Mouse (Mus musculus) layer of hippocampus, postnatal 36 days (tissue): Measurements from ENCODE around the gene Zfp276. TPM values are rescaled to one million over a fixed set of nuclear protein-coding genes. Genes with fewer than 3 reads are reported as not detected.
A peak's percentile ranks its signal among the peaks of the same experiment; 100 is the strongest.
"Not testable (repeated sequence)": the region's sequence is repeated elsewhere in the genome, so short reads cannot be mapped to it uniquely, and the experiment has no call there.

ENCODE experiments used
- DNase-seq, 2 experiments: peaks; one replicate each; pipeline ENCODE4 v3.0.0; 2022
- total RNA-seq, 2 experiments: library from RNA; stranded (reverse); gene quantifications; 2 replicates each; pipeline ENCODE4 v1.2.3; 2021

Gene Zfp276
- total RNA-seq, 2 experiments from 2014 or later = 24.3 to 26.6 TPM

DNA sequence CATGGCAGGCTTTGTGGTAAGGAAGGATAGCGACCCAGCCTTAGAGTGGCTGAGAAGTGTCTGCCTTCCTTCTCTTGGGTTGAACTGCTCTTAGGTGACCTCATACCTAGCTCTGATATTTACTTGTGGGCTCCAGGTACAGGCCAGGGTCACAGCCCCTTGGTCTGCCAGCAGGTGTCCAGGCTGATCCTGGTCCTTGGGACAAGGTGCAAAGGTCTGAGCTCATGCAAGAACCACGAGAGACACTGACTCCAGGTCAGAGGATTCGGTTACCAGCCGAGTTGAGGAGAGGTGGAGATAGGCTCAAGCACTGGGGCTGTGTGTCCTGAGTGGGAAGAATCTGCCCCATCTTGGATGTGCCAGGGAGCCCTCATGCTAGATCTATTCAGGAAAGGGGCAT is 9.6 kb upstream of the Zfp276 start:
- no peak for DNase-seq

DNA sequence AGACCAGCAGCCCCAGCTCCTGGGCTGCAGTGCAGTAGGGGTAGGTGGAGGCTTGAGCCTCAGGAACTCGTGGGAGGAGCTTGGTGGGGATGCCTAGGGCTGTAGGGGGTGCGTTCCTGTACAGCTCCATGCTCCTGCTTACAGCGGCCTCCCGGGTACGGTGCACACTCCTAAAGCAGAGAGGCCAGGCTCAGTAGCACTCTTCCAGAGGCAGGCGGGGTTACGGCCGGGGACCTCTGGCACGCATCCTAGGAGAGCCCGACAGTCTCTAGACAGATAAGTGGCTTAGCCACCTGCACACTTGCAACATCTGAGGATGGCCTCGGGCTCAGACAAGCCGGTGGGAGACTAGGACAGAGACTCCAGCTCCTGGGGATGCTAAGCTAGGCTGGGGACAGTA is 8.5 kb upstream of the Zfp276 start:
- DNase-seq = no peak

DNA sequence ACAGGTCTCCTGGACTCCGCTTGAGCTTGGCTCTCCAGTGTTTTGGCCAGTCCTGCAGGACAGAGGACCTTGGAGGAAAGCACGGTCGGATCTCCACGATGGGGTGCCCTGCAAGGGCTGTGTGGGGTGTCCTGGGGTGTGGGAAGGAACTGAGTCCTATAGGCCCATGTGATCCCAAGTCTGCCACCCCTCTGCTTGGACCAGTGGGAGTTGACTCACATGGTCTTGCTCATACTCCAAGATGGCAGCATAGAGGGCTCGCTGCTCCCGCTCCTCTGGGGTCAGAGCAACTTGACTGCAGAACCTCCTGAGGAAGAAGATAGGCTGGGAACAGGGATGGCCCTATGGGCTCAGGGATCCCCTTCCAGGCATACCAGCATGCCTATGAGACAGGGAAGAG is 6.2 kb upstream of the Zfp276 start:
- no peak for DNase-seq

DNA sequence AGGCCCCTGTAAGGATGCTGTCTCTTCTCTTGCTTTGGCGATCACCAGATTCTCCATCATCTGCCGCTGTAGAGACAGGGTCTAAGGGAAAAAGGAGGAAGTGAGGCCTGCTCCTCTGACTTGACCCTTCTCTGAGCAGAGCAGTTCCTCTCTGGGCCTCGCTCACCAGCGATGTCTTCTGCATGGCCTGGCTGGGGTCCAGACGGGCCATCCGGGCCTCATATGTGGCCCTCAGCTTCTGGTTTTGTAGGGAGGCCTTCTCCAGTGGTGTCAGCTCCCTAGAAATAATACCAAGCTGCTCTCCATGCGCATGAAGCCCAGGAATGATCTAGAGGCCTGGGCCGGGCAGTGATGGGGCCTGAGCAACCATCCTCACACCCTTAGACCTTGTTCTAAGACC is 5.4 kb upstream of the Zfp276 start:
- no peak for DNase-seq

DNA sequence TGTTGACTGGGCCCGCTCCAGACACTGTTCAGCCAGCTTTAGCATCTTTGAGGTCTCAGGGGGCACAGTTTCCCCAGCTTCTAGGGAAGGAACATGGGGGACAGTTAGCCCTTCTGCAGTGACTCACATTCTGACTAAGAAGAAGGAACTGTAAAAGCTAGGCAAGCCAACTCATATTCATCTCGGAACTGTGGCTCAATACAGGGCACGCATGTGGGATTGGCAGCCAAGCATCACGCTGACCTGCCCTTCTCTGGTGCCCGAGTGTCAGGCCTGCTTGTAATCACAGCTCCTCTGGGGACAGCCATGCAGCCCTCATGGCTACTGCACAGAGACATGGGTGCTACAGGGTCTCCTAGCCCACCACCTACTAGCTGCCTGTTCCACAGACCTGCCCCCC is 3.1 kb upstream of the Zfp276 start:
- no peak for DNase-seq

DNA sequence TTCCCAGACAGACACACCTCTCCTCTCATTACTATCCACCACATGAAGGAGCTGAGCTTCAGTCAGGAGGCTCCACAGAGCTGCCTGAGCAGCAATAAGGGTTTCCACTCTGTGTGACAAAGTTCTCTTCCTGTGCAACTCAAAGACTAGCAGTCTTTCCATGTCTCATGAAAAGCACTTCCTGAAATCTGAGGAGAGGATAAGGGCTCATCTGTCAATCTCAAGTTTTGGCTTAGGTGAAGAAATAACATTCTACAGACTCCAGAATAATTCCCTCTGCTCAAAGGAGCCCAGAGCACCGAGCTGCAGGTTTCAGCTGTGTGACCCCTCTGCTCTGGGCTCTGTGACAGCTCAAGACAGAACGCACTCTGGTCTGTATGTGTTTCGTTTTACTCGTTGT is 1.1 kb upstream of the Zfp276 start:
- no peak for DNase-seq

DNA sequence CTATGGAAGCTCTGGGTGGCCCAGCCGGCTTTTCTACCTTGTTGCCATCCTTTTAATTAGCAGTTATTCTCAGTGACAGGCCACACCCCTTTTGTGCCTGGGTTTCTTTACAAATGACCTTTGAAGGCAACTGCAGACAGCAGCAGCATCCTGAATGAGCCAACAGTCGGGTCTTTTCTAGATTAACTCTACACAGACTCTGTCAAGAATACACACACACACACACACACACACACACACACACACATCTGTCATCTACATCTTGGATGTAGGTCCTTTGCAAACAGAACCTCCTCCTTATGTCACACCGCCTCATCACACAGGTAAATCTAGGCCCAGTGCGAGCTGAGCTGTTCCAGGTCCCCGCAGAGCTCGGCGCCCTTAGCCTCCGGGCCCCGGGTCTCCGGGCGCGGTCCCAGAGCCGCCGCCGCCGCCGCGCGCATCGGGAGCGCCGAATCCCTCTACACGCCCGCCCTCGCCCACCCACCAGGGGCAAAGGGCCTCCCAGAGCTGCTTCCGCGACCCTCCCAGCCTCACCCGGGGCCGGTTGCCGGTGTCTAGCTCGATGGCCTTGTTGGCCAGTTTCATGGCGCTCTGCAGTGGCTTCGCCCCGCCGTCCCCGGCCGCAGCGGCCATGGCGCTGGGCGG is 420 bp upstream of the Zfp276 start:
- no peak for DNase-seq

DNA sequence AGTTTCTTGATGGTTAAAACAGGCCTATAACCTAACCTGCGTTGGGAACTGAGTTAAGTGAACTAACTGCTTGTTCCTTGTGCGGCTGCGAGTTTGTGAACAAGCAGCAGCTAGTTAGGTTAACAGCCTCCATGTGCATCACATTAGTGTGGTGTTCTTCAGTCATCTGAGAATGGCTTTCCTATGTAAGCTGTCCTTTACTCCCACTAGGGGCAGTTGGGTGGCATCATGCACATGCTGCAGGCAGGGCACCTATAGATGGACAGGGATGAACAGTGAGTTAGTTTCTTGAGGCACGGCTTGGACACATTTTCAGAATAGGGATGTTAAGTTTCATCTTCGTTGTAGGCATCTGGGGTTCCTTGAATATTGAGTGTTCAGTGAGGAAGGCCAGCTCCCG is 1.2 kb downstream of the Zfp276 start:
- DNase-seq = no peak

DNA sequence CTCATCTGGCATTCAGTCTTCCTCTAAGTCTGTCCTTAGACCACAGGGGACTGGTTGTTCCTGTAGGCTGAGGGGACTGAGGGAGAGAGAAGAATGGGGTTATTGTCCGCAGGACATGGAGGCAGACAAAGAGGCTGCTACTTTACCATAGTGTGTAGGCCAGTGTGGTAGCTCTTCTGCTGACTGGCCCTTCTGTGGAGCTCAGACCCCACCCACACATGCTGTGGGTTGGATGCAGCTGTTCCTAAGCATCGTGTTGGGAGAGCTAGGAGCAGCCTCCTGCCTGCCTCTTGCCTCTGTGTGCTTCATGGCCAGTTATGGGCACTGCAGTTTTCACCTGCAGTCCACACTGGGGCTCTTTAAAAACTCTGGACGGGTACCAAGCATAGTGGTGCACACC is 3.1 kb downstream of the Zfp276 start:
- DNase-seq = peak; percentile 23 to 40

DNA sequence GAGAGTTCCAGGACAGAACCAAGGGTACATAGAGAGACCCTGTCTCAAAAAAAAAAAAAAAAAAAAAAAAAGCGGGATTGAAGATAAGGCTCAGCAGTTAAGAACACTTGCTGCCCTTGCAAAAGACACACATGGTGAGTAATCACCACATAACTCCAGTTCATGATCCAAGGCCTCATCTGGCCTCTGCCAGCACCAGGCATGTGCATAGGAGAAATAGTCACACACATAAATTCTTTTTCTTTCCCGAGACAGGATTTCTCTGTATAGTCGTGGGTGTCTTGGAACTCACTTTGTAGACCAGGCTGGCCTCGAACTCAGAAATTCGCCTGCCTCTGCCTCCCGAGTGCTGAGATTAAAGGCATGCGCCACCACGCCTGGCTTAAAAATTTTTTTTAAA is 3.6 kb downstream of the Zfp276 start:
- DNase-seq = not testable (repeated sequence)

DNA sequence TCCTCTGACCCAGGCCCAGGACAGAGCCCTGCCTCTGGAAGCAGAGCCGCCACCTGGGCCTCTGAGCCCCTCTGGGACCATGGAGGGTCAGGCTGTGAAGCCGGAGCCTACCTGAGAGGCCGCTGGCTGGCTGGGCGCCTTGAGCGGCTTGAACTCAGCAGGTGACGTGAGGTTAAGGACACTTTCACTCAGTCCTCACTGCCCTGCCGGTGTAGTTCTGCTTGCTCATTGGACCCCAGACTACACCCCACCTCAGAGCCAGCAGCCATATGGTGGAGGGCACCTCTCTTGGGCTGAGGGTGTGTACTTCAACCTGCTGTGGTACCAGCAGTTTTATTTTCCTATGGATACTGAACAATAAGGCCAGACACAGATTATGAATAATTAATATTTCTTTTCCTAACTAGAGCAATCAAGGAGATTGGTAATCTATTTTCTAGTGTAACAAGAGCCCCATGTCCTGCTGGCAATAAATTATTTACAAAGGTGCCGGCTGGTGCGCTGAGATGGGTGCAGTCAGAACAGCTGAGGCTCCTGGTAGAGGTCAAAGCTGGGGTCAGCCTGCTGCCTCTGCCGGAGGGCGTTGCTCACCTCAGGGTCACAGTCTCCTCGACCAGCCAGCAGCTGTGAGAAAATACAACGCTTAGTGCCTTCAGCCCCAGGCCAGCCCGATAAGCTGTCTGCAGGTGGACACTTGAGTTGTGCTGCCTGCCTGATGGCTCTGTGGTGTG is 14.1 kb downstream of the Zfp276 start:
- no peak for DNase-seq

DNA sequence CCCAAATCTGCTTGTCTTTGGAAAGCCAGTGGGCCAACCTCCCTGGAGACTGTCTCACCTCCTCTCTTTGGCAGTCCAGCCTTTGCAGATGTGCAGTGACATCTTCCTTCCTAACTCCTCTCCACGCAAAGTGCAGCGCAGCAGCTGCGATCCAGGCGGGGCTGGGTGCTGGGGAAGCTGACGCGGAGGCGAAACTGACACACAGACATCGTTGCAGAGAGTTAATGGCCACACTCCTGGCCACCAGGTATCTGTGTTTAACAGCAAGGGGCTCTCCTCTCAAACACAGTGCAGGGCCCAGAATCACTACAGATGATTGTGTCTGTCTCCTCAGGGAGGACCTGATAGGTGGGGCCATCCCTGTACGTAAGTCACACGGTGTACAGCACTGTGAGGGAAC is 17.2 kb downstream of the Zfp276 start:
- no peak for DNase-seq

DNA sequence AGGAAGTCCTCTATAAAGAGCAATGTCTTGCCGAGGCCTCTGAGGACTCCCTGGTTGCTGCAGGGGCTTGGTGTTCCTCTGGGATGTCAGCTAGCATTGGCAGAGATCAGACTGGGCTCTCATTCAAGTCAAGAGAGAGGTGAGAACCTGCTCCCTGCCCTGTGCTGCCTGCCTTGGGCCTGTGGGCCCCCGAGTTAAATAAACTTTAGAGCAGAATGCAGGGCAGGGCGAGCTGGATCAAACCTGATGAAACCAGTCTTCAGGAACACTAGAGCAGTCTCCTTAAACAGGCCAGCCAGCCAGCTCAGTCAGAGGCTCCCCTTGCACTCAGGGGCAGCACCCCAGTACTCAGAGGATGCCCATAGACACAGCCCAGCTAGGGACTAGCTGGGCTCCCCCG is 17.9 kb downstream of the Zfp276 start:
- DNase-seq = no peak

DNA sequence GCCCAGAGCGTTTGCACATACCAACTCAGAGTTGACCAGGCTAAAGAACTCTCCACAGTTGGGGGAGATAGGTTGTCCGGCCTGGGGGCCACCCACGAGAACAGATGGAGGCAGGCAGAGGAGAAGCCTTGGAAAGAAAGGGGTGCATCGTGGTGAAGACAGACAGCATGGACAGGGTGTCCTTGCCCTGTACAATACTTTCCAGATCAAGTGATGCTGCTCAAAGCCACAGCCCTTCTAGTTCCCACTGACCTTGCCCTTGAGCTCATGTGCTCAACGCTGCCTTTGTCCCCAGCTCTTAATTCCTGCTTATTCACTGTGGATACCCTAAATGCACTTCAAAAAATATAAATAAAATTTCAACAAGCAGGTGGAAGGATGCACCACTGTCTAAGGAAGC is 20.5 kb downstream of the Zfp276 start:
- no peak for DNase-seq

DNA sequence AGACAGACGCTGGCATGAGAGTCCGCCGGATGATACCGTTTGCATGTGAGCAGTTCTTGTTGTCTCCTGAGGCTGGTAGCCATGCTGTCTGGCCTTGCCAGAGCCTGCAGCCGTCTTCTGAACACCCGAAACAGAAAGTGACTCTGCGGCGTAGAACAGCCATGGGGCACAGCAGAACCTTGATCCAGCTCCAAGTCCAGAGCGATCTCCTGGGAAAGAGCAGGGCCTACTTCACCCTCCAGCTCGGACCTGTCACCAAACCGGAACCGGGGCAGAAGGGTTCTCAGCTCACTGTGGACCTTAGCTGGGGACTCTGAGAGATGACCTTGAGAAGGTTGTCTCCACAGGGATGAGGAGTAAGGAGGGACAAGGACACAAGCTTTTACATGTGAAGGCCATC is 21.1 kb downstream of the Zfp276 start:
- DNase-seq = no peak

DNA sequence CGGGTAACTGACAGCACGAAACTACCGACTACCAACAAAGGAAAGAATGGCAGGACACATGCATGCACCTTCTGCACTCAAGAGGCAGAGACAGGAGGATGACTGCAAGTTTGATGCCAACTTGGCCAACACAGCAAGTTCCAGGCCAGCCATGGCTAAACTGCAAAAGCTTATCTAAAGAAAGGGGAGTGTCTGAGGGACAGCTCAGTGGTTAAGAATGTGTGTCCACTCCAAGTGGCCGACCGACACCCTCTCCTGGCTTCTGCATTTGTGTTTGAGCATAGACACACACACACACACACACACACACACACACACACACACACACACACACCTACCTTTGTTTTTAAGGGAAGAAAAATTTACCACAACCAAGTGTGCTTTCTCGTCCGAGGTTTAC is 24.4 kb downstream of the Zfp276 start:
- DNase-seq = no peak

DNA sequence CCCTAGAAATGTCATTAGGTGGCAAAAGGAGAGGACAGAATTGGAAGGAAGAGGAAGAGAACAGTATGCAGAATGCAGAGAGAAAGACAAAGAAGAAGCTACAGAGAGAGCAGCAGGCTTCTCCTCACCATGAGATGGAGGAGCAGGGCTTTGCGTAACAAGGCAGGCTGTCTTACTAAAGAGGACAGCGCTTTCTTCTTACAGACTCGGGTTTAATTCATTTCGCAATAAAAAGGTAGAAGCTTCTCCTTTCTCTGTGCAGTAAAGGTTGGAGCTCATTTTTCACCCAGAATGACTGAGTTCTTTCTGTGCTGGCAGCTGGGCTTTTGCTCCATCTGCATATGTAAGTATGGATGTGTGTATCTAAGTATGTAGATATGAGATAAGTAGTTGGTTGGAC is 25.8 kb downstream of the Zfp276 start:
- no peak for DNase-seq

DNA sequence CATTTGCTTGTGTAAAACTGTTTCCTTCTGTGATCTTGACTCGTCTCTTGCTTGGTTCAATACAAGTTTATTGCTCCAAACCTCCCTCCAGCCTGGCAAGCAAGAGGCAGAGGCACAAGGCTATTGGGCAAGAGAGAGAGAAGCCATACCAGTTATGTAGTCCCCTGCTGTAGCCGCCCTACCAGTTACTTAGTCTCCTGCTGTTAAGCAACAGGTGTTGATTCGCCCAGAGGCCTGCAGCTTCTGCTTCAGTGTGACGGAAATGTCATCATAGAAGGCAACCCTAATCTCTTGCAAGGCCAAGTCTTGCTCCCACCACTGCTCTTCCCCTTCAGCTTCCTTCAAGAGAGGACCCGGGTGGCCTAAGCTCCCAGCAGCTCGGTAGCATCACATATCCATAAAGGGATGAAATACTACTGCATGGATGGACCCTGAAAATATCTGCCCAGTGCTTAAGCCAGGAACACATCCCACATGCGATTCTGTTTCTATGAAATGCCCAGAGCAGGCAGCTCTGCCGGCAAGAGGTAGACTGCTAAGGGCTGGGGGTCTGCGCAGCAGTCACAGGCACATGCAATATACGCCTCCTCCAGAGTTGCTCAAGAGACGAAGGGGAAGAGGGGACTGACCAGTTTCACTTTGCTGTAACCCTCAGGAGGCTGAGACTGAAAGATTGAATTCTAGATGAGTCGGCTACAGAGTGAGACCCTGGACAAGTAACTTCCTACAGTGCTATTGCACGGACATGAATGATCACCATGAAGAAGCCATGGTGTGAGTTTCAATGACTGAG is 26.5 kb downstream of the Zfp276 start:
- DNase-seq = no peak

DNA sequence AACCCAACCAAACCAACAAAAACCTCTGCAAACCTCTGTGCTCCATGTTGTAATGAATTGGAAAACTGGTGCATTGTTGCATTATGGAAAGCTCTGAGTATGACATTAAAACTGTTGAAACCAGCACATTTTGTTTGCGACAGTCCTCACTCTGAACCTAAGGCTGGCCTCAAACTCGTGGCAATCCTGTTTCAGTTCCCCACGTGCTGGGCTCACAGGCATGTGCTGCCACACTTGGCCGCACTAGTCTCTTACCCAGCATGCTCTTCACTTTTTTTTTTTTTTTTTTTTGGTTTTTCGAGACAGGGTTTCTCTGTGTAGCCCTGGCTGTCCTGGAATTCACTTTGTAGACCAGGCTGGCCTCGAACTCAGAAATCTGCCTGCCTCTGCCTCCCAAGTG is 29.0 kb downstream of the Zfp276 start:
- DNase-seq = not testable (repeated sequence)

DNA sequence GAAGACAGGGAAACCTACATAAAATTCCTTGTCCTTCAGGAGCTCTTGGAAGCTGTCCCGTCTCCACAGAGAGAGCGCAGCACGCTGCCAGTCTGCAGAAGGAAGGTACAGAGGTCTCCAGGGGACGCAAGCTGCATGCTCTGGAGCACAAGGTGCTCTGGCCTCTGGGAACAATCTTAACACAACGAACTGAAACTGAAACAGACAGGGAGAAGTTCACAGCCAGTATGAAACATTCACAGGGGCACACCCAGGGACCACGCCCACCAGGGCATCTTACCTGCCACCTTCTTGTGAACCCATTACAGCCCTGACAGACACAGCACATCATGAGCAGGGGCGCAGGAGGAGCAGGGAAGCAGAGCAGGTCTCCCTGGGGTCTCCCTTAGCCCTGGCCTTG is 30.0 kb downstream of the Zfp276 start:
- no peak for DNase-seq

DNA sequence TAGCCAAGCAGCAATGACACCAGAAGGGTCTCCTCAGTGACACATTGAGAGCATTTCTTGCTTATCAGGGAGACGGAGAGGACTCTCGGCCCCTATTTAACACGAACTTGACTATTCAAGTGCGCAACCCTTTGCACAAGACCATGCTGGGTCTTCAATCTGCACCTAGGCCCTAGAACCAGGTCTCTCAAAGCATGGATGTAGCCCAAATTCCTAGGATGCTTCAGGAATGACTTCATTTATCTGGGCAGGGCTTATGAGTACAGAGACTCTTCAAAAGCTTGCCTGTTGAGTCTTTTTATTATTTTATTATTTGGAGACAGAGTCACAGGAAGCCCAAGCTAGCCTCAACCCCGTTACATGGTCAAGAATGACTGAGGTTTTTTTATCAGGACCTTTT is 30.5 kb downstream of the Zfp276 start:
- no peak for DNase-seq

DNA sequence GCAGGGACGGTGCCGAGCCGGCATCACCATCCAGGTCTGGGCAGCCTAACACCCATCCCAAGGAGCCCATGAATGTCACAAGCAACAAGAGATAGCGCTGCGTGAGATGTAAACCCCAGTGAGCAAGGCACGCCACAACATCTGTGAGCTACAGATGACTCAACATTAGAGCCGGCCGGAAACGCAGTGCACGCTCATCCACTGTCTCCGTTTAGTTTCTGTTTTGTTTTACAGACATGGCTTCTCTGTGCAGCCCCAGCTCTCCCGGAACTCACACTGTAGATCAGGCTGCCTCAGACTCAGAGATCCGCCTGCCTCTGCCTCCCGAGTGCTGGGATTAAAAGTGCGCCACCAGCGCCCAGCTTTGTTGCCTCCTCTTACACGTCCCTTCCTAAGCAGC is 33.4 kb downstream of the Zfp276 start:
- DNase-seq = no peak

DNA sequence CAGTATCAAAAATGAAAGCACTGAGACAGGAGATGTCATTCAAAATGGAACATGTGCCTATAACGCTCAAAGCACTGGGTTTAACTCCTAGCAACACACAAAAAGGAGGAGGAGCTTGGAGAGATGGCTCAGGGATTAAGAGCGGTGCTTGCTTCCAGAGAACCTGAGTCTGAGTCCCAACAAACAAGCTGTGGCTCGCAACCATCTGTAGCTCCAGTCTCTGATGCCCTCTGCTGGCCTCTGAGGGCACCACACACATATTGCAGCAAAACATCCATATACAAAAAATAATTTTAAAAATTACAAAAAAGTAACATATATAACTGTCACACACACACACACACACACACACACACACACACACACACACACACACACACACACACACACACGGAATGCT is 36.2 kb downstream of the Zfp276 start:
- no peak for DNase-seq

DNA sequence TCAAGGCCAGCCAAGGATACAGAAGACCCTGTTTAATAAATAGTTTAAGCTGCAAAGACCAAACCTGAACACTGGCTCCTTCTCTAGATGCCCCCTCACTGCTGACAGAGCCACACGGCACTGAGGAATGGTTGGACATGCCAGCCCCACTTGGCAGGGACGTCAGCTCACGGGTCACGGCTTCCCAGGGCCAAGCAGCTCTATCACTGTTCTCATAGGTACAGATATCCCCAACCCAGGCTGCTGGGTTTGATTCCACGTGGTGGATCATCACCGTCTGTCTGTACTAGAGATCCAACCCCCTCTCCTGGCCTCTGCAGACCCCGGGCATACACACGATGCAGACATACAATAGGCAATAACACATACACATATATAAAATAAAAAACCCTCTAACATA is 36.7 kb downstream of the Zfp276 start:
- DNase-seq = no peak
